Mouse (Mus musculus): Measurements from ENCODE around the gene Tbcd.

Tbcd gene

DNA sequence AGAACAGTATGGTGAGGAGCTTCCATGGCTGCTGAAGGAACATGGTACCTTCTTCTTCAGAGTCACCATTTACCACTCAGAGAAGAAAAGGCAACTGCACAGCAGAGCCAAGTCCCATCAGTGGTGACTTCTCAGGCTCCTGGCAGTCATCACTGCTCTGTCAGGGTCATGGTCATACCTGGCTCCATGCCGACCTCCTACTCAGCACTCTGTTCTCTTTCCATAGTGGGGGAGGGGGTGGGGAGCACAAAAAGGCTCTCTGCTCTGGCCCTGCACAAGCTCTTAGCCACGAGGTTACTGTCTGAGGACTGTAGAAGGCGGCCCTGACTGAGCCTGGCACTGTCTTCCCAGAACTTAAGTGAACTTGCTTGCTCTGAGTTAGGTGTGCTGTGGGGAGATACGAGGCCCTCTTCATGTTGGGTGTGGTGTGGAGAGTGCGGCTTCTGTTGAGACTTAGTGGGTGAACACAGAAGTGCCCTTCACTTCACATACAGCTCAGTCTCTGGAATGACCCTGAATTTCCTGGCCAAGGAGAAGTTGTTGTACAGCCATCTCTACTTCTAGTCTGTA, 91.6 kb downstream of the Tbcd start:
- DNase-seq: no peak

DNA sequence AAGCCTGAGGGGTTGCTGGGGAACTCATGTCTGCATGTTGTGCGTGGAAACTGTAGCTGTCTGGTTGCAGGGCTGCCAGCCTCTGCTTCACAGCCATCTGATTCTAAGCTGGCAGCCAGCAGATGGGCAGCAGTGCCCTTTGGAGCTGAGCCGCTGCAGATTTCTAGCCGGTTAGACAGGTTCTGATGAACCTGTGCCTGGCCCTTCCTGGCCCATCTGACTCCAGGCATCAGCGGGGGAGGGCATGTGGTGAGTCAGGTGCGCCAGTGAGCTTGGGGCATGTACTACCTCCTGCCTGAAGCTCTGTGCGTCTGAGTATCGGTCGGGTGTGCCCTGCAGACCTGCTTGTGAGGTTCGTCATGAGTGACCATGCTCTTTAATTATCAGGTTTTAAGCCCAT, 92.2 kb downstream of the Tbcd start:
- peak; percentile 48 to 80 for DNase-seq

DNA sequence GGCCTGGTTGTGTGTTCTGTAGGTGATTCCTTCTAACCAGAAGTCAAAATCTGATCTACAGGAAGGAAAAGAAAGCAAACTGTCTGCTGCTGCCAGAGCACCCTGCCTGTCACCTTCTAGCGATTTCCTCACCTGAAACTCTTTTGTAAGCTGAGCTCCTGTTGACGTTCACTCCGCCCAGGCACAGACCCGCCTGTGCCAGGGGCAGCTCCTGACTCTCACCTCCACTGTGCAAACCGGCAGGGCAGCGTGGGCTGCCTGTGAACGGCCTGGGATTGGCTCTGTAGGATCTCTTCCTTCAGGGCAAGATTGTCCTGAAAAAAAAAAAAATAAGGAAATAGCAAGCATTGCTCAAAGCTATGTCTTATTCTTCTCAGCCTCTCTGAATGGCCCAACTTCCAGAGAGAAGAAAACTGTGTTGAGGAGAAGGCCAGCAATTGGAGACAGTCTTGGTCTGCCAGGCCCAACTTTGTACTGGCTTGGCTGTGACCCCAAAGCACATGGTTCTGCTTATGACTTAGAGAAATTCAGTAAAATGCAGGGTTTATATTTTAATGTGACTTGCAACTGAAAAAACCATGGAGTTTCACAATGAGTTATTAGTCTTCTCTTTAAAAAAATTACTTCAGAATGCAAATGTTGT, 93.1 kb downstream of the Tbcd start:
- DNase-seq: peak; percentile 24 to 66

DNA sequence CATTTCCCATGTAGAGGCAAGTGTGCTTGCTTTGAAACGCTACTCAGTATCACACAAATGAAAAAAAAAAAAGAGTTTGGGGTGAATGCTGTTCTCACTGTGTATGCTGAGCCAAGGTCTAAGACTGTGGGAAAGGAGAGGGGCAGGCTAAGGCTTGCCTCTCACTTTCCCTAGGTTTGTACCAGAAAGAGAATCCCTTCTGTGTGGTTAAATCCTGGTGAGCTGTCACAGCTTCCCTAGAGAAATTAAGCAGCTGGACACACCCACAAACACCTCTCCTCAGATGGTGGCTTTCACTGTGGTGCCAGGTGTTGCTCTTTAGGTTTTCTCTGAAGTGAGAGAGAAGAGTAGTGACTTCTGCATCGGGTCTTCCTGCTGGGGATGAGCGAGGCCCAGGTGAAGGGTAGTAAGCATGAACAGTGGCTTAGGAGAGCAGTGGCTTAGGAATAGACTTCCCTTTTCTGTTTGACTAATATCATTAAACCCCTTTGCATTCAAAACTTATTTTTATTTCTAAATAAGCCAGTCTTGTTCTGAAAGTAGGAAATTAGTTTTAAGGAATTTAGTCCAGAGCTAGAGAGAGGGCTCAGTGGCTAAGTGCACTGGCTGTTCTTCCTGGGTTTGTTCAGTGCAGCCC, 93.8 kb downstream of the Tbcd start:
- DNase-seq: no peak

DNA sequence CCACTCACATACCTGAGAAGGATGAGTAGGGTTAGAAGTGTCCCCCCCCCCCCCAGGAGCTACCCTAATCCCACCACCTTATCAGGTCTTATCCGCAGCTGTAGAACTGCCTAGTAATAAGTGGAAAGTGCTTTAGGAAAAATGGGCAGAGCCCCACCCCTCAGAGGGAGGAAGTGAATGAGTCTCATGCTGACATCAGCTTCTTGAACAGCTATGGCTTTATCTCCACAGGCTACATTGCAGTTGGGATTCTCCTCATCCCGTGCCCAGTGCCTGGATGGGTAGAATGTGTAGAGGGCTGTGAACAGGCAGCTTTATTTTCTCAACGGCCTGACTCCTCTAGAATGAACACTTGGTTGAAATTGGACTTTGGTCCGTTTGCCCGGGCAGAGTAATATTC, 95.5 kb downstream of the Tbcd start:
- no peak for DNase-seq

DNA sequence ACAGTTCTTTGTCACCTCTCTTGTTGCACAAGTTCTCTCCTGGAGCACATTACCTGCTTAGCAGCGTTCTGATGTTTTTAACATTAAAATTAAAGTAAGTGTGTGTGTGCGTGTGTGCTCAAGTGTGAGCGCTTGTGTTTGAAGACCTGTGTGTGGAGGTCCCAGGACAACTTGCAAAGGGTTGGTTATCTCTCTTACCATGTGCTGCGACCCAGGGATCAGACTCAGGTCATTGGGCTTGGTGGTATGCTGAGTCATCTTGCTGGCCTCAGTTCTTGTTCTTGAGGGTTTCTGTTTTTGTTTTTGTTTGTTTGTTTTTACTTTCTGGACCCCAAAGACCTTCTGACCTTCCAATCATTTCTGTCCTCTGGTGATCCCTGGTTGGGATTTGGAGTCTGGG, 96.2 kb downstream of the Tbcd start:
- DNase-seq: no peak

DNA sequence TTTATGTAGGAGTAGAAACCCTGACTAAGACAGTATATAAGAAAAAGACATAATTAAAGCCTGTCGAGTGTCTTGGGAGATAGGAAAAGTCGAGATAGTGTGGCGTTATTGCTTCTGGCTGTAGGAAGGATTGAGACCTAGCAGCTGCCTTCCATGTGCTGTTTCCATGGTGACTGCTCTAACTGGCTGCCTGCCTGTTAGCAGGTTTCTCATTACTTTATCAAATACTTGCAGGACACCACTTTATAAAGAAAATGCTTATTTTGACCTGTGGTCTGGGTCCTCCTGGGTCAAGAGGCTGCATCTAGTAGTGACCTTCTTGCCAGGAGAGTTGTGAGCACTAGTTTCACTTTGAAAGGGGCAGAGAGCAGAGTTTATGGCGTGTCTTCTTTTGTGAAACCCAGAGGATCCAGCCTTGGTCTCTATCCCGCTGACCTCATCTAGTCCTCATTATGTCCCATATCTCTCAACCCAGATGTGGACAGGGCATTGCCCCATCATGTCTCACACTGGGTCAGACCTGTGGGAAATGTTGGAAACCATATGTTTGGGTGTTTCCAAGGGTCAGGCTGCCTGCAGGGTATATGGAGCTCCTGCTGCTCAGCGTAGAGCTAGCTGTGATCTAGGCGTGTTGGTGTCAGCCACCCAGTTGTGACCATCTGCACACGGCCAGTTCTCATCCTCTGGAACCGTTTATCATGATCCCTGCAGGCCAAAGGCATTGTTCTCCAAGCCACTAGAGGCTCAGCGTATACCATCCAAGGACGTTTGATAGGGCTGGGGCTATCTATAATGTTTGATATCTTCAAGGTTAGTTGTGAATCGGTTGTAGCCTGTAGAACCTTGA, 97.5 kb downstream of the Tbcd start:
- no peak for DNase-seq

DNA sequence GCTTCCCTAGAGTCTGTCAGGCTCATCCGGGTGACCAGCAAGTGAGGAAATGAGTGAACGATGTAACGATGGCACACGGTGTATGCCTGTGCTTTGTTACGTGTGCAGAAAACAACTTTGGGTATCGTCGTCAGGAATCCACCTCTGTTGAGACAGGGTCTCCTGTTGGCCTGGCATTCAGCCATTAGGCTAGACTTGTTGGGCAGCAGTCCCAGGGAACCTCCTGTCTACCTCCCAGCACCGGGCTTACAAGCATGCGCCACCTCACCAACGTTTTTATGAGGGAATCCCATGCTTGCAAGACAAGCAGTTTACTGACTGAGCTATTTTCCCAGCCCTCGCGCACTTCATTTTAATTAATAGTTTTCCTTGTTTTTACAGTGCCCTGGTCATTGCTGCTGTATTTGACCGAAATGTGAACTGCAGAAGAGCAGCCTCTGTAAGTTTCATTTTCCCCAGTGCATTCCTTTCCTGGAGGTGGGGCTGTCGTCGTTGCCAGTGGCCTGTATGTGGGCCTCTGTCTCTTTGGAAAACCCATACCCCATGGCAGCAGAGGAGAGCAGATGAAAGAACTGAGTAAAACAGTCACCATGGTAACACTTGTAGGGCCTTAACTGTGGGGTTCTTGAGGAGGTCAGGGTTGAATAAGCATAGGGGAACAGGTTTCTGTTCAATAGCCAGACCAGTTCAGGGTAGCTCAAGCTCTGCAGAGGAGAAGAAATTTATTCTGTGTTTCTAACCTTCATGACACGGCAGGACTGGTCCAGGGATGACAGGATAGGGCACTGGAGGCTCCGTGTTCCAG, 98.3 kb downstream of the Tbcd start:
- no peak for DNase-seq

DNA sequence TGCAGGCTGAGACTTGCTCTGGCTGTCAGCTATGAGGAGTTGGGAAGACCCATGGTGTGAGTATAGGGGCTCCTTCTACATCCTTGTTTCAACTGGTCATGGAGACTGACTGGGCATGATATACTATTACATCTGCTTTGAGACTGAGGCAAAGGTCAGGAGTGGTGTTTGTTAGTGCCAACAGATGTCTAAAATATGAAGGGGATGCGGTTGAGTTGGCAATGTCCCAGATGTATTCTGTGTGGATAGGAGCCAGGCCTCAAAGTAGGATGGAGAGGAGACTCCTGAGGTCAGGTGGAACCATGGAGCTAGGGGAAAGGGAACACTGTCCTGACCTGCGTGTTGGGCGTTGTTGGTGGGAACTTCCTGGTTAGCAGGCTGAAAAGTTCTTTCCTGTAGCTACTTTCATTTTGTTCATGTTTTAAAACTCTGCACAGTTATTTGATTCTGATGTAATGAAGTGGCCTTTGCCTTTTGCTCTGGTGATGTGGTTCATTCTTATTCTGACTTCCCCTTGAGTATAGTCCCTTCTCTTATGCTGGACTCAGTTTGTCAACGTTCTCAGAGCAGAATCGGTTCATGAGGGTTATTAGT, 99.6 kb downstream of the Tbcd start:
- DNase-seq: no peak

DNA sequence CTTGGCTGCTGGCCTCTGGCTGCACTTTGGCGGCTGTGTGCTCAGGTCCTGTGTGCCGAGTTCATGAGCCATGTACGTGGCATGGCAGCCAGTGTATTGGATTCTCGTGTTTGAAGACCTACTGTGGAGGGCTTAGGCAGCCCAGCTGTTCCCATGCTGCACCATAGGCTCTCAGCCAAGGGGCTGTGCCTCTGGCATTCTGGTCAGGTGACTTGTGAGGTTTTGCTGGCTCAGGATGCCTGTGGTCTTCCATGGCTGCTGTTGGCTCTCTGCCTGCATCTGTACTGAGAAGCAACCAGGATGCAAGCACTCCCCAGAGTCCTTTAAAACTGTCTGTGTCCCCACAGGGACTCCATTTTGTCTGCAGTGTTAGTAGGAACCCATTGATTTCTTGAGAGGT, 100.4 kb downstream of the Tbcd start:
- peak in 1 of 2 experiments; percentile 50 for DNase-seq

DNA sequence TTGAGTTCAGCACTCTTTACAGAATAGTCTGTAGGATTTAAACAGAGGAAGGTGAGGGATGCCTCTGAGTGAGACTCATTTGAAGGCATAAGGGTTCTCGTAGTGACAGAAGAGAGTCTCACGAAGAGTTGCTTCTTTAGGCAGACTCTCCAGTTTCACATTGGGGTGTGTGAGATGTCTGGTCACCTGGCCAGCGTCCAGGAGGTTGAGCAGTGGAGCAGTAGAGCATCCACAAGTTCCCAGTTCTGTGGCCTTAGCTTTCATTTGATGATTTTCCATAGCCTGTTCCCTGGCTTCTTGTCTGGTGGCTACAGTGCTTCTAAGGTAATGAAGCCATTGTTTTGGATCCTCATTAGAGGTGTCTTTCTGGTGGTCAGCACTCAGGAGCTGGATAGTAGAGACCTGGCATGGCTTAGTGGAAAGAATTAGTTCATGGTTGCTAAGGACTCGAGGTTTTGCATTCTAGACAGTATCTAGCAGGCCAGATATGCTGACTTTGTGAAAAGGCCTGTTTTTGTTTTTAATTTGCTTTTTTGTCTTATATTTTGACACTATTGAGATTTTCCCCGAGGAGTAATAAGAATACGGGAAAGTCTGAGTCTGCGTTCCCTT, 101.2 kb downstream of the Tbcd start:
- no peak for DNase-seq

DNA sequence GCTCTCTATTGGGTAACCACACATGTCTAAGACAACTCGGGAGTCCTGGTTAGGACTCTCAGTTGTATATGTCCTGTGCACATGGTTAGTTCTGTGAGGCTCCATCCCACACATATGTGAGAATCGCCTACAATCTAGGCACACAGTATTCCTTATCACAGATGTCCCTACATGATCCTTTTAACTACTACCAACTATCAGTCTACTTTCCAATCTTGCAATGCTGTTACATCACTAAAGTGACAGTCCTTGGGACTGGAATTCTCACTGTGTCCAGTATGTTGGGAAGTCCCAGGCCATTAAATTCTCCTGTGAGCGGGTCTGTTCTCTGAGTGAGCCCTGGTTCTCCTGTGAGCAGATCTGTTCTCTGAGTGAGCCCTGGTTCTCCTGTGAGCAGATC, 101.7 kb downstream of the Tbcd start:
- DNase-seq: no peak

DNA sequence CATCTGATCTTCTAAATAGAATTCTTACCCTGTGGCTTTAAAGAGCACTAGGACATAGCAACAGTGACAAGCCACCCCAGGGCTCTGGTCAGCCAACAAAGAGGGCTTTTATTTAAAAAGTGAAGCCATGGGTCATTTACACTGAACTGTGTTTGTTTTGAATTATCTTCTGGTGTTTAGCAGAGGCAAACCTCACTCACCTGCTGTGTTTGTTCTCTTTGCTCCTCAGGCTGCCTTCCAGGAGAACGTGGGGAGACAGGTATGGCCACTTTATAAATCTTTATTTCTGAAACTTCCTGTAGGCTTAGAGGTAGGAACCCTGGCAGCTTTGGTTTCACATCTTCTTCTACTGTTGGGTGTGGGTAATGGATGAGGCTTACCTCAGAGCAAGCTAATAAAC, 105.0 kb downstream of the Tbcd start:
- DNase-seq: no peak

DNA sequence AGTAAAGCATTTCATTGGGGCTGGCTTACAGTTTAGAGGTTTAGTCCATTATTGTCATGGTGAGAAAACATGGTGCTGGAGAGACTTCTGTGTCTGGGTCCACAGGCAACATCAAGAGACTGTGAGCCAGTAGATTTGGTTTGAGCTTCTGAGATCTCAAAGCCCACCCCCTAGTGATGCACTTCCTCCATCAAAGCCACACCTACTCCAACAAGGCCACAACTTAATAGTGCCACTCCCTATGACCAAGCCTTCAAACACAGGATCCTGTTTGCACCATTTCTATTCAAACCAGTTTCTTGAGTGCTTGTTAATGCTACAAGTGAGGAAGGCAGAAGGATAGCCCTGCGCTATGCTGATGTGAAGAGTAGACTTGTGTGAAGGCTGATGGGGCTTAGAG, 106.2 kb downstream of the Tbcd start:
- DNase-seq: no peak

DNA sequence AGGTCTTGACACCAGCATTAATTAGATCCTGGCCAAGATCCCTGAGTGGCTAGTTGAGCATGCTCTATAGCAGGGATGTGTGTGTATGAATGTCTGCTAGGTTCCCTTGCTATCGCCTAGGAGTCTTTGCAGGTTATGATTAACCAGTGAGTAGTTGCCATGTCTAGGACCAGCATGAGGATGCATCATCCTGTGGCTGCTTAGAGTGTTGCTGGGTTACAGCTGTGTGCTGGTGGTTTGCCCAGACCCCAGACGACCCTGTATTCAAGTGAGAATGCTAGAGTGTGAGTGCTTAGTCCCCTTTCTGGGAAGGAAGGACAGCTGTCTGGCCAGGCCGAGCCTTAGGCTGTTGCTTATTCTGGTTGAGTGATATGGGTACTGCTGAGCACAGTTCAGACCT, 106.8 kb downstream of the Tbcd start:
- DNase-seq: no peak

DNA sequence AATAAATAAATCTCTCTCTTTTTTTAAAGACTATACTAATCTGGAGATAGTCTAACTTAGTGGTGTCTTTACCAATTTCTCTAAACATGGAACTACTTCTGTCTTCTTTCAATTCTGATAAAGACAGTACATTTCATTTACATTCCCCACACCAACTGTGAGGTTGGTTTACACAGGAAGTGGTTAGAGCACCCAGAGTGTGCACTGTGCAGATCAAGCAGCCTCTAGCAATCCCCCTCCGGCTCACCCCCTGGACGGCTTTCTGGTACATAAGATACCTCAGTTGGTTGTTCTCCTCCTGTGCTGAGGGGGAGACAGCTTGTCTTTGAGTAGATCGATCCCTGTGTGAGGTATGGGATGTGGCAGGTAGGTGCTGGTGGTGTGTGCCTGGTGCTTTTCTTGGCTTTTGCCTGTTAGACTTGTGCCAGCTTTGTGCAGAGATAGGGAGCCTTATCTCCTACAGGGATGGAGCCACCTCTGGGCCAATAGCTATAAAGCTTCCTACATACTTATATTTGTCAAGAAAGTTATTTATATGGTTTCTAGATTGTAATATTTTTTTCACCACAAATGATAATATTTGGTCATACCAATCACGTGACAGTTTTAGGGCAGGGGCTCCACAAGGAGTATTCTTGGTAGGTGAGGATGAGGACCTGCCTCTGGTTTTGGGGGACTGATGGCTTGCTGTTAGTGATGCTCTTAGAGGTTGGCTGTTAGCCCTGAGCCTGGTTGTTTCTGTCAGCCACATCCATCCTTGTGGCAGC, 108.0 kb downstream of the Tbcd start:
- DNase-seq: no peak

DNA sequence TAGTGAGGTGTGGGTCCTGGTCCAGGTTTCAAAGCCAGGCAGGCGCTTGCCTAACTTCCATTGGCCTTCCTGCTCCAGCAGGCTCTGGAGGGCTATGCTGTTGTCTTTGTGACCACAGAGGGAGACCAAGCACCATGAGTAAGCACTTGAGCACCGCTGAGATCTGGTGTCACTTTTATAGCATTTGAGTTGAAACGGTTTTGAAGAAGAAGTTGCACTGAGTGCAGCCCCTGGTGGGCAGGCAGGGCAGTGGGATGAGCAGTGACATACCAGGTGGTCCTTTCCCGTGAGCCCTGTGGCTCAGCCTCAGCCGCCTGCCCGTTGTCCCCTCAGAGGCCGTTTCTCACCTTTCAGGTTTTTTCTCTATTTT, 108.5 kb downstream of the Tbcd start:
- no peak for DNase-seq

DNA sequence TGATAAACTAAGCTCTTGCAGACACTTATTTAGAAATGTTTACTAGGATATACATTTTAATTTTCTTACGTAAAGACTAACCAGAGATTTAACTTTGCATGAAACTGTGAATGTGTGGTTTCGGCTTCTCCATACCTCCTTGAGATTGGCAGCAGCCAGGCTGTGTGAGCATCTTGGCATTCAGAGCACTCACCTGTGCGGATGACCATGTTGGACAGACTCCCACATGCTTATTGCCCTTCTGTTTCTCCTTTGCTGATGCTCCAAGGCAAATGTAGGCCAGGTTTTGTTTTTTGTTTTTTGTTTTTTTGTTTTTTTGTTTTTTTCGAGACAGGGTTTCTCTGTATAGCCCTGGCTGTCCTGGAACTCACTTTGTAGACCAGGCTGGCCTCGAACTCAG, 111.6 kb downstream of the Tbcd start:
- no peak for DNase-seq

DNA sequence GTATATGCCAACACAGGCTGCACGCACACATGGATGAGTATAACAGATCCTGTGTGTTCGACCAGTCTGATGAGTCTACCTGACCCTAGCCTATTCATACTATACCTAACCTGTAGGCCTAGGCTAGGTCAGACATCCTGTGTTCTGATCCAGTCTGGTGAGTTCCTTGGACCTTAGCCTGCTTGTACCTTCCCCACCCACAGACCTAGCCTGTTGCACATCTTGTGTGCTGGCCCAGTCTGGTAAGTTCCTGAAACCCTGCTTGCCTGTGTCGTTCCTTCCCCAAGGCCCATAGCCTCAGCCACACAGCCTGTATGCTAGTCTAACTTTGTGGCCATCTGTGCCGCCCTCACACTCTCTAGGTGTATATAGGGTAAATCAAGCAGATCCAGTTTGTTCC, 112.5 kb downstream of the Tbcd start:
- DNase-seq: no peak

DNA sequence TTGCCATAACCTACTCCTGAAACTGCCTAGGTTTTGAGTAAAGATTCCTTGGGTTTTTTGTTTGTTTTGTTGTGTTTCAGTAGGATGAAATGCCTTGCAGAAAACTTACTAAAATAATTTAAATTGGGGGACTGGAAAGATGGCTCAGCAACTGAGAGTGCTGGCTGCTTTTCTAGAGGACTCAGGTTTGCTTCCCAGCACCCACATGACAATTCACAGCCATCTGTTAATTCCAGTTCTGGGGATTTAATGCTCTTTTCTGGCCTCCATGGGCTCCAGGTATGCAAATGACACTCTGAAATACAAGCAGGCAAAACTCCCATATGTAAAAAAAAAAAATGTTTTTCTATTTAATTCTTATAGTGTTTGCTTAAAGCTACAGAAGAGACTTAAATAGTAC, 130.1 kb downstream of the Tbcd start:
- DNase-seq: no peak

DNA sequence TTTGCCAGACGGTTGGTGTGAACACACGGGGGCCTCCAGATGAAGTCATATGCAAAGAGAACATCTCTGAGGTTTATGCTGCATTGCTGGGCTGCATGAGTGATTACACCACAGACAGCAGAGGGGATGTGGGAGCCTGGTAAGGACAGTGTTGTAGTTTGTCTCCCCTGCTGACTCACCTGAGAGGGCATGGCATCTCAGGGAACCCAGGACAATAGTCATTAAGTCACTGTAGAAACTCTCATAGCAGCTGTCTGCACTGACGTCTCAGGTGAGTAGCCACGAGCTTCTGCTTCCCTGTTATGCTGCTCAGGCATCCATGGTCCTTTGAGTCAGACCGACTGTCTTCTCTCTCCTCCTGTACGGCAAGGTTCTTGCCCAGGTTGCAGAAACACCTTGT, 145.5 kb downstream of the Tbcd start:
- no peak for DNase-seq

Data from lung, postnatal 4 days (tissue).